Mouse (Mus musculus): Measurements from ENCODE around the gene Lmtk3.

The Lmtk3 gene

GRCm38 (mm10) chr7:45784524-45785372 lies 1.2 kb downstream of the Lmtk3 start, which contains the start of gene Sult2b1:
Sult2b1 (minus strand) TSS chr7:45784669.
- no peak for DNase-seq (ENCODE audit: low read depth, low spot score)

- no peak for DNase-seq (ENCODE audit: low read depth, low spot score)
Observed at GRCm38 (mm10) chr7:45785388-45786135, 2.0 kb downstream of the Lmtk3 start.

- DNase-seq (ENCODE audit: low read depth, low spot score): no peak
Observed at GRCm38 (mm10) chr7:45786136-45786578, 2.6 kb downstream of the Lmtk3 start.

- no peak for DNase-seq (ENCODE audit: low read depth, low spot score)
Observed at GRCm38 (mm10) chr7:45786661-45787413, 3.3 kb downstream of the Lmtk3 start.

GRCm38 (mm10) chr7:45787642-45788041 lies 4.1 kb downstream of the Lmtk3 start:
- no peak for DNase-seq (ENCODE audit: low read depth, low spot score)

- no peak for DNase-seq (ENCODE audit: low read depth, low spot score)
Observed at GRCm38 (mm10) chr7:45790721-45791120, 7.2 kb downstream of the Lmtk3 start.

GRCm38 (mm10) chr7:45791756-45792490 lies 8.4 kb downstream of the Lmtk3 start:
- no peak for DNase-seq (ENCODE audit: low read depth, low spot score)

- DNase-seq (ENCODE audit: low read depth, low spot score): no peak
Observed at GRCm38 (mm10) chr7:45793240-45793639, 9.7 kb downstream of the Lmtk3 start.

GRCm38 (mm10) chr7:45793969-45794585 lies 10.5 kb downstream of the Lmtk3 start:
- no peak for DNase-seq (ENCODE audit: low read depth, low spot score)

GRCm38 (mm10) chr7:45794971-45795370 lies 11.4 kb downstream of the Lmtk3 start:
- no peak for DNase-seq (ENCODE audit: low read depth, low spot score)

- no peak for DNase-seq (ENCODE audit: low read depth, low spot score)
Observed at GRCm38 (mm10) chr7:45796950-45797349, 13.4 kb downstream of the Lmtk3 start.

- DNase-seq (ENCODE audit: low read depth, low spot score): no peak
Observed at GRCm38 (mm10) chr7:45797661-45798510, 14.3 kb downstream of the Lmtk3 start.

GRCm38 (mm10) chr7:45798511-45798836 lies 14.9 kb downstream of the Lmtk3 start:
- no peak for DNase-seq (ENCODE audit: low read depth, low spot score)

GRCm38 (mm10) chr7:45798931-45799330 lies 15.4 kb downstream of the Lmtk3 start:
- no peak for DNase-seq (ENCODE audit: low read depth, low spot score)

- DNase-seq (ENCODE audit: low read depth, low spot score): no peak
Observed at GRCm38 (mm10) chr7:45800001-45800400, 16.5 kb downstream of the Lmtk3 start.

- no peak for DNase-seq (ENCODE audit: low read depth, low spot score)
Observed at GRCm38 (mm10) chr7:45800546-45801204, 17.1 kb downstream of the Lmtk3 start.

GRCm38 (mm10) chr7:45801348-45801747 lies 17.8 kb downstream of the Lmtk3 start:
- DNase-seq (ENCODE audit: low read depth, low spot score): peak; percentile 83

- DNase-seq (ENCODE audit: low read depth, low spot score): no peak
Observed at GRCm38 (mm10) chr7:45802551-45802950, 19.0 kb downstream of the Lmtk3 start.

- no peak for DNase-seq (ENCODE audit: low read depth, low spot score)
Observed at GRCm38 (mm10) chr7:45805941-45806340, 22.4 kb downstream of the Lmtk3 start.

All from retina, adult 2 months (tissue).